Mouse (Mus musculus) frontal cortex, postnatal 25 days (tissue): ENCODE measurements around the gene Pla2r1.

Source experiments
- DNase-seq, 2 experiments: peaks; one replicate each; pipeline ENCODE4 v3.0.0; 2022; ENCODE audit warnings: low spot score in 2 of 2

Gene Pla2r1

DNA sequence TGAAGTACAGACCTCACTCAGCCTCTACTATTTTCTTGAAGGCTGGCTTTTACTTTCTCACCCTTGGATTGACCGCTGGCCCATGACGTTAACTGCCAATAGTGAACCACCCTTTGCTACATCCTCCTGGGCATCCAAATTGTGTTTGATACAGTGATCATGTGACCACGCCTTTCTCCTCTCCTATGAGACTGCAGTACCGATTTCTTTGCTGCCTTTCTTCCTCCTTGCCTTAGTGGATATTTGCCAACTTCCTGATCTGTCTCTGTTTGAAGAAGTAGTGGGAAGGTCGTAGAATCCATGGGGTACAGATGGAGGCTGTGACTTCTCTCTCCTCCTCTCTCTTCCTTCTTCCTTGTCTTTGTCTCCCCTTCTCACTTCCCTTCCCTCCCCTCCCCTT is 147.7 kb downstream of the Pla2r1 start:
- DNase-seq: no peak

DNA sequence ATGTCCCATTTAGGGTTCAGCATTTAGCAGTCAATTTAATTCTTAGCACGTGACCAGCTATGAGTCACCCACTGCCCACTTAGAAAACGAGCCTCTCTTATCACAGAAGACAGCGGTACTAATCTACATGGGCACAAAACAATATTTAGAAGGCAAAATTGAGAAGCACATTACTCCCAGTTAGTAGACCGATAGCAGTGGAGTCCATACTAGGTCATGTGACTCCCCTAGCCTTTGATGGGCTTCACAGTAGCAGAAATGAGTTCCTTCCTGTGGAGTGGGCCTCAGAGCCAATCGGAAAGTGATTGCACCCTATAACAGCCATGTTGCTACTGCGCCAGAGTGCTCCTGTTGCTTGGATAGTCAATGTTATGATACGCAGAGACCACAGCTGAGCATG is 148.3 kb downstream of the Pla2r1 start:
- DNase-seq: no peak

DNA sequence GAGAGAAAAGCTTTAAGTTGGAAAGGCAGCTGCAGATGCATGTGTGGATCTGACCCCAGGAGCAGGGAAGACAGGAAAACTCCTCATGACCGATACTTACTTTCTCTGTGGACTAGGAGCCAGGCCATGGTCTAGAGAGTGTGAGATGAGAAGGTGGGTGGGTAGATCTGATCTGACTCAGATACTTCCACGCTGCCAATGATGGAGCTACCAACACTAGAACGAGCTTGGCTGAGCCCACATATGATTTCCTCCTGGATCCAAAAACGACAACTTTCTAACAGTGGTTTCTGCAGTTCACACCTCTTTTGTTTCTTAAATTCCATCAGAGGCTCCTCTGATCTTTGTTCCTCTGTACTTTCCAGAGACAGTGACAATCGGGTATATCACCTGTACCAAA is 151.4 kb downstream of the Pla2r1 start:
- DNase-seq: no peak

DNA sequence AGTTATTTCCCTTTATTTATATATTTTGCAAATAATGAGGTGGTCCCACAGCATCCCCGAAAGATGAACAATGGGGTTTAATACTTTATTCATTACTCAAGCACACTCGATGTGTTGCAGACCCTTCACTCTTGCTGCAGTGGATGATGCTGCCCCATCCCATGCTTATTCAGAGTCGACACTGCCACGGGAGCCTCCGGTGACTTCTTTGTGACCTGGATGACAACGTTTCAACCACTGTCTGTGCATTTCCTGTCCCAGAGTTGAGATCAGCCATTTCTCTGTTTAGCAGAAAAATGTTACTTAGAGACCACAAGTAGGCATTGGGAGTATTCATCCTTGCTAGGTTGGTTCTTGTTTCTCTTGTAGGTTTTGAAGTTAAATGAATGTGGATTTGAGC is 159.3 kb downstream of the Pla2r1 start:
- no peak for DNase-seq

DNA sequence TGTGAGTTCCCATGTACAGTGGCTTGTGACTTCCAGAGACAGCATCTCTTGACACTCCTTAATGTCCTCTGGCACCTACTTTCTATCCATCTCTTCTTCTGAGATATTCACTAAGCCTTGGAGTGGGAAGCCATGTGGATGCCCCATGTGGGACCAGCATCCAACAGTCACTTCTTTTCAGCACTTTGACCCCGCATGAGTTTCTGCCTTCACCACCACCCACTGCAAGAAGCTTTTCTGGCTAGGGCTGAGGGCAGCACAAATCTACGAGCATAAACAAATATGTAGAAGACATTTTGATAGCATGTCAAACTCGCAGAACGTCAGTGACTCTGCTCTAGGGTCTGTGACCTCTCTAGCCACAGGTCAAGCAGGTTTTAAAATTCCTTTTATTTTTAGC is 160.8 kb downstream of the Pla2r1 start:
- no peak for DNase-seq

DNA sequence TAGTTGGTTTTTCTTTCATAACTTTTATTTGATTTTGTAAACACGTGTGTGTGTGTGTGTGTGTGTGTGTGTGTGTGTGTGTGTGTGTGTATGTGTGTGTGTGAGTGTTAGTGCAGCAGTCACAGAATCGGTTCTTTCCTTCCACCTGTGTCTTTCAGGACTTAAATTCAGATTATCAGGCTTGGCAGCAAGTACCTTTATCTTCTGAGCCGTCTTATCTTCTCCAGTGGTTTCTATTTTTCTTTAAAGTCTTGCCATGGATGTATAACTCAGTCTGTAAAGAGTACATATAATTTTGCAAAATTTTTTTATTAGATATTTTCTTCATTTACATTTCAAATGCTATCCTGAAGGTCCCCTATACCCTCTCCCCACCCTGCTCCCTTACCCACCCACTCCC is 165.7 kb downstream of the Pla2r1 start:
- no peak for DNase-seq

DNA sequence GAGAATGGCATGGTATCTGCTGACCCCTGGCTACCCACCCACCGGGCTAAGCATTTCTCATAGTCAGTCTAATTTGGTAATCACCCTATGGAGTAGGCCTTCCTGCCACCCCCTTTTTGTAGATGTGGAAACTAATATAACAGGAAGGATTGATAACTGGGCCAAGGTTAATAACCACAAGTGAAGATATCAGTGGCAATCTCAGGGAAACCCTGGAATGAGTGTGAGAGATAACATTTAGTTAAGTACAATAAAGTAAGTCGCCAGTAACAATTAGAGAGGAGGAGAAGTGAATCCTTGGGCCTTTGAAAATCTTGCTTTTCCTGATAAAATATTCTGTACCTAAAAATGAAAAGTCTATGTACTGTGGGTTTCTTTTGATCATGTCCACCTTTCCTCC is 166.3 kb downstream of the Pla2r1 start:
- no peak for DNase-seq

DNA sequence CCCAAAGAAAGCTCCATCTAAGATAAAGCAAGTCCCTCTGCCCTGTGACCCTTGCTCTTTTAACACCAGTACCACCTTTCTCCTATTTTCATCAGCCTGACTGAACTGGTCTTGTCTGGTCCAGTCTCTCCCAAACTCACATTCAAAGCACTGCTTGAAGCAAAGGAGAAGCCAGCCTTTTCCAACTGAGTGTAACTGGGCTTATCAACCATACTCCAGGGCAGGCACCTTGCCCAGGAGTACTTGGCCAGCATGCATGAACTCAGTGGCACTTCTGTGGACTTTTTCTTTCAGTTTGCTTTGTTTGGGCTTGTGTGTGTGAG is 168.4 kb downstream of the Pla2r1 start:
- no peak for DNase-seq

DNA sequence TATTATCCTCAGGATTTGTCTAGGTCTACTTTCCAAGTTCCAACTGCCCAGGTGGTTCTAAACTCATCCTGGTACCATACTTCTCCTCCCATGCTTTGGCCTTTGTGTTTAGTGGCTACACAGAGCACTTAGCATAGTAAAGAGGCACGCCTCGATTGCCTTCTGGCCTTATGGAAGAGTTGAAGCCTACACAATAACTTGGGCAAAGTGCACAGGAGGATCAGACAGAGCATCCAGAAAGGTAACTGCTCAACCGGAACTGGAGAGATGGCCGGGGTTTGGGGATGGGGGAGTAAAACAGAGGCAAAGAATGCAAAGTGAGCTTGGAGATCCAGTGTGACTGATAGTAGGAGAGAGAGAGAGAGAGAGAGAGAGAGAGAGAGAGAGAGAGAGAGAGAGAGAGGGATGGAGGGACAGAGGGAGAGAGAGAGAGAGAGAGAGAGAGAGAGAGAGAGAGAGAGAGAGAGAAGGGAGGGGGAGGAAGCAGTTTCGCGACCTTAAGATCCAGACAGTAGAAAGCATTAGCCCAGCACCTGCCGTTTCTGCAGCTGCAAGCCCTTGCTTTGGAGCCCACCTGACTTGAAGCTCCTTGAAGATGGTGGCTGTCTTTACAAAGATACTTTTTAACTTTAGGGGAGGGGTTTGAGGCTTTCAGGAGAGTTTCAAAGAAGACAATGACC is 168.9 kb downstream of the Pla2r1 start:
- DNase-seq: no peak

DNA sequence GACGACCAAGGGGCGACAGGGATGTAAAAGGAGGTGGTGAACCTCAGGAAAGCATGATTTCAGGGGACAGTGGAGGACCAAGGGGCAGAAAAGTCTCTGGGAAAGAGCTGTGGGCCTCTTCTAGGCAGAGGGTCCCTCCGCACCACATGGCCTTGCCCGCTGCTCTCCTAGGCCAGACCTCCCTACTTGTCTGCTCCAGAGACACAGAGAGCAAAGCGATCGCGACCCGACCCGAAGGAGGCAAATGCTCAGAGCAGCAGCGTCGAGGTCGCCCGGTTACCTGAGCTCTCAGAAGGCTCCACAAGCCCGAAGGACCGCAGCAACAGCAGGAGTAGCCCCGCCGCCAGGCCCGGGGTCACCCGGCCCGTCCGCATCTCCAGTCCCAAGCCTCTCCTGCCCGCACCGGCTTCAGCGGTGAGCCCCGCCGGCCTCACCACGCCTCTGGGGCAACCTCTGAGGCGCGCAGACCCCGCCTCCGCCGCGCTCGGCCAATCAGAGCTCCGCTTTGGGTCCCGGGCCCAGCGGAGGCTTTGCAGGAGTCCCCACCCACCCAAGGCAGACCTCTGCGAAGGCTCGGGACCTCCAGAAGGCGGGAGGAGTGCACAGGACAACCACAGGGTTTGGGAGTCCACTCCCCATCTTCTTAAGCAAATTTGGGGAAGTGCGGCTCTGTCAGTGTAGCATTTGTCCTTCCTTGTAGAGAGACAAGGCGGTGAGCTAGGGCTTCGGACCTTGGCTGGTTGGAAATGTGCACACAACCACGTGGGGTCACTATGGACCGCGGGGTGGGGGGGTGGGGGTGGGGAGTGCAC is 170.0 kb downstream of the Pla2r1 start, which contains the start of gene Ly75:
TSS of gene Ly75 (minus strand) at position 446 of the 812 bp plus-strand sequence.
- DNase-seq: peak; percentile 25 to 37

DNA sequence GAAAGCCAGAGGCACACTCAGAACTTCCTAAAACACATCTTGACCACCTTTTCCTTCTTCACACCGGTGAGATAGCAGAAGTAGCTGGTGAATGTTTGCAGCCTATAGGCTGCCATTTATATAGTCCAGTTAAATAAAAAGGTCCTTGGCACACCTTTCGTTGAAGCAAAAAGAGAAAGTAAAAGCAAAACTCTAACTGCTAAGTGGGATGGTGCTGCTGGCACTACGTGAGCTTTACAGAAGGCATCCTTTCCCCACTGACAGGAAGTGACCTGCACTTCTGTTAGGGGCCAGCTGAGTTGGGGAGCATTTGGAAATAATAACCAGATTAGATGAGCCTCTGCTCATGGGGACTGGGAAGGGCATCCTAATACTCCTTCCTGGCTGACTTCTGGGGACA is 170.8 kb downstream of the Pla2r1 start:
- no peak for DNase-seq

DNA sequence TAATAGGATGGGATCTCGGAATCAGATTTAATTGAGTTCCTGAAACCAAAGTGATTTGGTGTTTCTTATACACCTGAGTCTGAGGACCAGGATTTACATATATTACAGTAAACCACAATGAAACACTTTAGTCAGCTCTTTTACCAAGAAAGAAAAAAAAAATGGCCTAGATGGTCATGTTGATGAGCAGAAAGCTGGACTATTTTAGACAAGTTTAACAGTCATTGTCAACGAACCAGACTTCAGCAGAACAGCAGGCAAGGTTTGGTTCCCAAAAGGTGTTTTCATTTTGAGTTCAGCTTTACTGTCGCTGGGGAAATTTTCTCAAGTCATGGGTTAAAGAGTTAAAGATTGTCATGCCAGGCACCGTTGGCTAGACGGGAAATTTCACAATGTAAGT is 175.8 kb downstream of the Pla2r1 start:
- DNase-seq: no peak

DNA sequence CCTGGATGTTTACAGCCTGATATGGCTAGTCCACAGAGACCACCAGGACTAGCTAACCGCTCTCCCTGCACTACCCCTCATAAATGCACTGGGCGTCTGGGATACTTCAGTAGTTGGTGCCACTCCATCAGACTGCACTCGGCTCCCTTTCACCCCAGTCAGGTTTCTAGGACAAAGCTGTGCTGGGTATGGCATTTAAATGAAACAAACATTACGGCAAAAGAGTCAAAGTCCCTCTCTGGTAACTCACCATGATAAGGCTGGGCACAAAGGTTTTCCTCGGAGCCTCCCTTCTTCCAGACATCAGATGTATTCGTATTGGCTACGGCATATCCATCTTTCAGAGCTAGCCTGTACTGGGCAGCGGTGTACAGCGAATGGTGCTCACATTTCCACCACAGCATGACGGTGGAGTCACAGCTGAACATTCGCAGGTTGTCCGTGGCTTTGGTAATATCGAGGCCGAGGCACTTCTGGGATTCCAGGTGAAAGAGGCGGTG is 177.4 kb downstream of the Pla2r1 start:
- no peak for DNase-seq

DNA sequence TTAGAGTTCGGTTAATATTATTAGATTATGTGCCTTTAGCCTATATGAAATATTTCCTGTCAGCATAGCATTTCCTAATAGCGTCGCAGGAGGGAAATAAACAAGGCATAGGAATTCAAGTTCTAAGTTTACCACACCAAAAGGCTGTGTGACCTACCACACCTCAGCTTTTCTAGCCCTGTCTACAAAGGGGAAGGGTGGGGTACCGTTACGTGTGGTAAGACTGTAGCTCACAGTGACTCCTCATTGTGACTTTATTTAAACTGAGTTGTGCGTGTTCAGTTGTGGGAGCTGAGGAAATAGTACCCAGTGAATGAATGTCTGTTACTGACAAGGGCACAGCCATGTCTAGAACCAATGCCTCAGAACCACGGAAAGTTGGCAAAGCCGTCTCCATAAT is 178.0 kb downstream of the Pla2r1 start:
- DNase-seq: no peak

DNA sequence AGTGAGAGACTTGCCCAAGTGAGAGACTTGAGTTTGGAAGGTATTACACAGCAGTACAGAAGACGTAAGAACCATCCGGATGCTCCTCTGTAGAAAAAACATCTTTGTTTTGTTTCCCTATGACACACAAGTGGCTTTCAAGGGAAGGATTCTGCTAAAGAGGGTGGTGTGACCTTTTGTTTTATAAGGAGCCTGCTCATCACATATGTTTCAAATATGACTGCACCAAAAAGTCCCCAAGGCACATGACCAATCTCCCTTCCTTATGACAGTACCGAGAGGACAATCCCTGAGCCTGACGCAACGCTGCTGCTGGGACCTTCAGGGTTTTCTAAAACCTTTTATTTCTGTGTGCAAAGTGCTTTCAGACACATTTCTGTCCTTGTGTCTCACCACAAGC is 182.9 kb downstream of the Pla2r1 start:
- no peak for DNase-seq

DNA sequence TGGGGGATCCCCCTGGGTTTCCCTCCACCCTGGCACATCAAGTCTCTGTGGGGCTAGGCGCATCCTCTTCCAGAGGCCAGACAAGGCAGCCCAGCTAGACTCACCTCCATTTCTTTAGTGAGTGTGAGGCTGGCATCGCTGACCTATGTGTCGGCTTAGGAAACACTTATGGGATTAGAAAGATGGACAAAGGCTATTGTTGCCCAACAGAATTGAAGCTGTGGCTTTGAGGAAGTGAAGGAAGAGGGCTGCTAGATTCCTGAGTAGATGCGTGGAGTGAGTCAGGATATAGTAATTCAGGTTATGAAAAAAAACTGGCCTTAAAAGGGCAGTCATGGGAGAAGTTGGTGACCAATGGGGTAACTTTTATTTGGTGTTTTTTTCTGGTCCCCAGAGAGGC is 183.7 kb downstream of the Pla2r1 start:
- DNase-seq: no peak

DNA sequence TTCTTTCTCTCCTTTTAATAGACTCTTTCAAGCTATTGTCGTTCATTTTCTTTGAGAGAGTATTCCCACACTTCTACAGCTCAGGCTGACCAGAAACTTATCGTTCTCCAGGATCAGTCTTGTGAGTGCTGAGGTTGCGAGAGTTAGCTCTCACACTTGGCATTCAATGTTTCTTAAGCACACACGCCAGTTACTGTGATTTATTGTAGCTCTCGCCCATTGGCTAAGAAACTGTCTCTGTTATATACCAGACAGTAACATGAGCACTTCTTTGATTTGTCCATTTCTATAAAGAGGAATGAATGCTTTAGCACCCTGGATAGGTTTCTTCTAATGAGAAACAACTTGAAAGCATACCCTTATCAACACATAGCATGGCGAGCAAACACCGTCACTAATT is 185.2 kb downstream of the Pla2r1 start:
- no peak for DNase-seq
